Mouse (Mus musculus): Measurements from ENCODE around the gene Akt1.

DNA sequence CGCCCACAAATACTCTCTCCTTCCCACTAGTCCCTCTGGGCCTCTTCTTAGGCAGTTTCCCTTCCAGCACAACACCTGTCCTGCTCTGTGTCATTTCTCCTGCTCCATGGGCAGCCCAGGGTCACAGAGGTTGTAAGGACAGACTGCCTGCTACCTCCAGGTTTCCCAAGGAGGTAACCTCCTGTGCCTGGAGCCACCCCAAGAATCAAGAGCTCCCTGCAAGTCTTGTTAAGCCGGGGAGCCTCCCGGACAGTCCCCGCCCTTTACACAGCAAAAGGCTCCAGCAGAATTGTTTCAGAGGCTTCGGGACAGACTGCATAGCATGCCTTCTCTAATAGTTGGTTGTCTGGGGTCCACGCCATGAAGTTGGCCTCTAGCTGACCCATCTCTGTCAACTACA is 48.2 kb downstream of the Akt1 start:
- no peak for TF ChIP-seq CTCF (IDR thresholded peaks at IDR 0.05; ENCODE audit: extremely low read depth, insufficient read depth, insufficient read length, insufficient replicate concordance)
- no peak for TF ChIP-seq POLR2A (IDR thresholded peaks at IDR 0.05; ENCODE audit: low read depth, low read length)
